Mouse (Mus musculus): ENCODE measurements around the gene Mpv17l.

GRCm38 (mm10) chr16:13853886-13854285 is 49.1 kb upstream of the Mpv17l start:
- TF ChIP-seq ZC3H11A (IDR thresholded peaks at IDR 0.05; ENCODE audit: borderline replicate concordance, low read depth, low read length) (no peak), CHD2 (IDR thresholded peaks at IDR 0.05; ENCODE audit: low read depth, low read length) (no peak)
